Comparison of ENCODE assay signal across 11 mouse cellular contexts in genomic region chr3:21427408-21428031, GRCm38 (mm10).
DNase-seq lines count a peak whose midpoint lies in the region; ATAC-seq and TF ChIP-seq lines count a peak whose summit lies in the region.
"Had no signal": no experiment of that assay in that cellular context is flagged by ENCODE, and none has a peak within 500 bp of the region (broad histone marks: within the 10 kb centered on the region; RNA-seq: fewer than 3 reads in every experiment).

No protein-coding gene starts in this region.

- no peak for TF ChIP-seq CTCF in lung, embryonic 14.5 days (IDR thresholded peaks at IDR 0.05; ENCODE audit: low read depth)

- 54% methylated on average over 6 of the region's 6 CpGs for WGBS in heart, embryonic 12.5 days
- WGBS in lung, embryonic 14.5 days, result 44% methylated on average over 6 of the region's 6 CpGs

- H3K4me2 ChIP-seq in heart, embryonic 12.5 days, result no peak overlapping the region
- H3K4me2 ChIP-seq in lung, embryonic 14.5 days, result no peak overlapping the region

- no peak for ATAC-seq in heart, embryonic 12.5 days (ENCODE audit: insufficient number of reproducible peaks, low FRiP score)
- ATAC-seq in lung, embryonic 14.5 days (ENCODE audit: insufficient read depth), result no peak

- H3K36me3 ChIP-seq in heart, embryonic 12.5 days, result no peaks in the 10 kb centered on the region
- H3K36me3 ChIP-seq in lung, embryonic 14.5 days (ENCODE audit: insufficient read depth), result no peaks in the 10 kb centered on the region

- no peaks in the 10 kb centered on the region for H3K9me3 ChIP-seq in heart, embryonic 12.5 days (replicated peaks)
- H3K9me3 ChIP-seq in lung, embryonic 14.5 days (ENCODE audit: low read depth, low read length), result no peaks in the 10 kb centered on the region

- H3K4me1 ChIP-seq in heart, embryonic 12.5 days (replicated peaks), result peaks cover 11% of the 10 kb centered on the region
- H3K4me1 ChIP-seq in lung, embryonic 14.5 days (ENCODE audit: insufficient read depth), result no peaks in the 10 kb centered on the region; the same call in 1 of the 2 replicates

- H3K27me3 ChIP-seq in heart, embryonic 12.5 days (replicated peaks), result no peaks in the 10 kb centered on the region
- no peaks in the 10 kb centered on the region for H3K27me3 ChIP-seq in lung, embryonic 14.5 days (ENCODE audit: insufficient read depth, low read length)

- no peak overlapping the region for H3K27ac ChIP-seq in heart, embryonic 12.5 days (ENCODE audit: poor library complexity, severe bottlenecking)
- H3K27ac ChIP-seq in lung, embryonic 14.5 days (ENCODE audit: low read depth), result no peak overlapping the region

- peak; percentile 29 for DNase-seq in heart, adult 8-10 months (ENCODE audit: low spot score)
- peak; percentile 70 for DNase-seq in lung, embryonic 14.5 days
- DNase-seq in lung, adult 18-20 months, result no peak
- DNase-seq in embryo, embryonic 10 days (ENCODE audit: low spot score), result peak; percentile 38
- peak; percentile 14 for DNase-seq in kidney, postnatal 14 days
- DNase-seq in thymus, postnatal 4 days, result no peak
- no peak for DNase-seq in ovary, postnatal 14 days (ENCODE audit: low spot score)
- DNase-seq: cerebellum, adult 9-10 months; gastrocnemius, postnatal 25 days; liver had no signal

- no peak overlapping the region for H3K4me3 ChIP-seq in heart, embryonic 12.5 days
- no peak overlapping the region for H3K4me3 ChIP-seq in lung, embryonic 14.5 days (ENCODE audit: low read depth, low read length)

- no peak overlapping the region for H3K9ac ChIP-seq in heart, embryonic 12.5 days
- no peak overlapping the region for H3K9ac ChIP-seq in lung, embryonic 14.5 days

Comparison
In these comparisons a context has a peak if more than half of its experiments do, and no peak if none do; other contexts are left out.
1. DNase-seq: peak in heart, adult 8-10 months (single experiment), lung, embryonic 14.5 days (single experiment), embryo, embryonic 10 days (single experiment) and kidney, postnatal 14 days (single experiment); none in lung, adult 18-20 months (0 of 2), thymus, postnatal 4 days (single experiment) and ovary, postnatal 14 days (single experiment).